Mouse (Mus musculus): ENCODE measurements around the gene Dis3l2. TPM values are rescaled to one million over a fixed set of nuclear protein-coding genes. Genes with fewer than 3 reads are reported as not detected.

Gene Dis3l2
- polyA plus RNA-seq, 1 experiment from 2014 or later, result 27.5 TPM

DNA sequence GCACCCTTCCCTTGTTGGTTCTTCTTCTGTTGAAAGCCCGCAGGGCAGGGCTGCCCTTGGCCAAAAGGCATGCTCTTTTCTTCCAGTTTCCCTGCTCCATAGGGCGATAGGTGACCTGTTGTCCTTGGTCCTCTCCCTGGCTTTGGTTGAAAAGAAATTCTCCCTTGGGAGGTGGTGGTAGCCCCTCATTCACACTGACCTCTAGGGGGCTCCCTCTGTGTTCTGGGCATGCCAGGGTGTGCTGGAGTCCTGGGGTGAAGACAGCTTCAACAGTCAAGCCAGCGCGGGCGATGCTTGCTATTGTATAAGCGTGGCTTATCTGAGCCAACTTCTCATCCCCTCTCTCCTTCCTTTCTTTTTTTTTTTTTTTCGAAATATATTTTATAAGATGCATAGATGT lies 6.7 kb upstream of the Dis3l2 start:
- Histone ChIP-seq H3K9me3 (no peaks in the 10 kb centered on the region), H3K27me3 (no peaks in the 10 kb centered on the region), H3K4me3 (no peak overlapping the region), H3K27ac (no peak overlapping the region), H3K9ac (no peak overlapping the region), H3K36me3 (no peaks in the 10 kb centered on the region), H3K4me1 (no peaks in the 10 kb centered on the region), H3K4me2 (no peak overlapping the region)
- 45% methylated on average over 7 of the region's 7 CpGs for WGBS
- ATAC-seq (ENCODE audit: borderline replicate concordance, extremely low read depth, low FRiP score, low TSS enrichment), result no peak

GRCm38 (mm10) chr1:86698721-86699120 lies 4.9 kb upstream of the Dis3l2 start:
- Histone ChIP-seq H3K9me3 (no peaks in the 10 kb centered on the region), H3K4me2 (no peak overlapping the region), H3K4me1 (peaks cover 5% of the 10 kb centered on the region; the same call in 1 of the 2 replicates), H3K9ac (no peak overlapping the region), H3K27me3 (no peaks in the 10 kb centered on the region), H3K36me3 (no peaks in the 10 kb centered on the region), H3K27ac (no peak overlapping the region), H3K4me3 (no peak overlapping the region)
- no peak for ATAC-seq (ENCODE audit: borderline replicate concordance, extremely low read depth, low FRiP score, low TSS enrichment)
- WGBS, result 29% methylated on average over 2 of the region's 2 CpGs

DNA sequence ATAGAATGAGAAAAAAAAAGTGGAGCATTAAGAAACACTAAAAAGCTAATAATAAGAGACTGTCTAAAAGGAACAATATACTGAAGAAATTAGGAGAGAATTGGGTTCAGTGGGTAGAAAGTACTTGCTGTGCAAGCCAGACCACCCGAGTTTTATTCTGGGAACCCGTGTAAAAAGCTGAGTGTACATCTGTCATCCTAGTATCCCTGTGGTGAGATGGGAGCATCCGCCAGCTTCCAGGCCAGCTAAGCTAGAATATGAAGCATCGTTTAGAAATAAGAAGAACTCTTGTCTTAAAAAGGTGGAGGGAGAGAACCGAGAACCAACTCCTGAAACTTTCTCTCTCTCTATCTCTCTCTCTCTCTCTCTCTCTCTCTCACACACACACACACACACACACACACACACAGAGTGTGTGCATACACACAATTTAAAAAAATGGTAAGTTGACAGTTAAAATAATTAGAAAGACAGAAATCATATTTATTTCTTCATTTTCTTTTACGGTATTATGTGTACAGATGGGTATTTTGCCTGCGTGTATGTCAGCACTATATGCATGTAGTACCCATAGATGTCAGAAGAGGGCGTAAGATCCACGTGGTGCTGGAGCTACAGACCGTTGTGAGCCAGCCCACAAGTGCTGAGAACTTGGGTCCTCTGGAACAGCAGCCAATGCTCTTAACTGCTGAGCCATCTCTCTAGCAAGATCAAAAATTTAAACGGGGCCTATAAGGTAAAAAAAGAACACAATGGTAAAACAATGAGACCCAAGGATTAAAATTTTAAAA lies 4.1 kb upstream of the Dis3l2 start:
- no peak for ATAC-seq (ENCODE audit: borderline replicate concordance, extremely low read depth, low FRiP score, low TSS enrichment)
- 68% methylated on average over 11 of the region's 11 CpGs for WGBS

GRCm38 (mm10) chr1:86700367-86700766 lies 3.2 kb upstream of the Dis3l2 start:
- Histone ChIP-seq H3K4me2 (no peak overlapping the region), H3K27me3 (no peaks in the 10 kb centered on the region), H3K4me1 (peaks cover 9% of the 10 kb centered on the region; the same call in 1 of the 2 replicates), H3K9ac (no peak overlapping the region), H3K27ac (no peak overlapping the region), H3K4me3 (no peak overlapping the region), H3K9me3 (no peaks in the 10 kb centered on the region), H3K36me3 (no peaks in the 10 kb centered on the region)
- 38% methylated on average over 7 of the region's 7 CpGs for WGBS
- ATAC-seq (ENCODE audit: borderline replicate concordance, extremely low read depth, low FRiP score, low TSS enrichment), result no peak

More for the DNA sequence above, 4.1 kb upstream of the Dis3l2 start:
- H3K9me3 ChIP-seq, result no peaks in the 10 kb centered on the region
- H3K4me1 ChIP-seq, result peaks cover 8% of the 10 kb centered on the region; the same call in 1 of the 2 replicates
- H3K36me3 ChIP-seq, result no peaks in the 10 kb centered on the region
- no peak overlapping the region for H3K9ac ChIP-seq
- no peak overlapping the region for H3K4me3 ChIP-seq
- H3K27me3 ChIP-seq, result no peaks in the 10 kb centered on the region
- H3K27ac ChIP-seq, result no peak overlapping the region
- no peak overlapping the region for H3K4me2 ChIP-seq

DNA sequence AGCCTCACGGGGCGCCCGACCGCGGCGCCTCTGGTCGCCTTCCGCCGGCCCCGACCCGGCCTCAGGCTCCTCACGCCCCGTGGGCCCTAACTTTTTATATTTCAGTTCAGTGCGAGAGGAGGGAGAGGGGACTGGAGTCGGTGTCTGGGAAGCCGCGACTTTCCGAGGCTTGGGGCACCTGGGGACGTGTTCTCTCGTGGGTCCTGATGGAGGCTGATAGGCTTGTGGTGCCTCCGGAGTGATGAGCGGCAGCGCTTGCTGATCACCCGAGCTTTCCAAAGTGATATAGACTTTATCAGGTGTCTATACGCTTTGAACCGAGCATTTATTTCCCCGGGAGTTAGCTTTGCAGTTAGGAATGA lies 338 bp downstream of the Dis3l2 start:
- Histone ChIP-seq H3K4me2 (peak overlapping the region; percentile 86), H3K4me1 (peaks cover 9% of the 10 kb centered on the region; the same call in 1 of the 2 replicates), H3K9ac (peak overlapping the region; percentile 69), H3K27me3 (no peaks in the 10 kb centered on the region), H3K9me3 (no peaks in the 10 kb centered on the region), H3K36me3 (no peaks in the 10 kb centered on the region), H3K27ac (peak overlapping the region; percentile 90), H3K4me3 (peak overlapping the region; percentile 69)
- no peak for ATAC-seq (ENCODE audit: borderline replicate concordance, extremely low read depth, low FRiP score, low TSS enrichment)
- under 1% methylated on average over 25 of the region's 27 CpGs for WGBS

DNA sequence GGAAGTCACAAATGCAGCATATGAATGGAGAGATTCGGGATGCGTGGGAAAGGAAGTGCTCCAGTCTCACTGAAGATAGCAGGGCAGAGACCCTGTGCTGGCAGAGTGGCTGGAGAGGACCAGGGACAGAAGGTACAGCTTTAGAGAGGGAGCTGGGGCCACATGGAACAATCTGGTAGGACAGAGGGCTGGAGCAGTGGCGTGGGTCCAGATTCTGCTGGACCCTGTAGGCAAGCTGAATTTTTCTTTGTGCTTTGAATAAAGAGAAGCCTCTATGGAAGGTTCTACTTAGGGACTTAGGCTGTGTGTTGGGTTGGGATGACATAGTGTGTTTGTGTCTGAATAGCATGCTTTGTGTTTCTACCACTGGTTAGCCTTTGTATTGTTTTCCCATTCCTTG lies 1.9 kb downstream of the Dis3l2 start:
- no peaks in the 10 kb centered on the region for H3K27me3 ChIP-seq
- H3K4me1 ChIP-seq, result peaks cover 9% of the 10 kb centered on the region; the same call in 1 of the 2 replicates
- ATAC-seq (ENCODE audit: borderline replicate concordance, extremely low read depth, low FRiP score, low TSS enrichment), result no peak
- no peaks in the 10 kb centered on the region for H3K36me3 ChIP-seq
- 80% methylated on average over 3 of the region's 3 CpGs for WGBS
- H3K4me3 ChIP-seq, result no peak overlapping the region
- no peaks in the 10 kb centered on the region for H3K9me3 ChIP-seq
- H3K4me2 ChIP-seq, result no peak overlapping the region
- no peak overlapping the region for H3K27ac ChIP-seq
- H3K9ac ChIP-seq, result no peak overlapping the region

DNA sequence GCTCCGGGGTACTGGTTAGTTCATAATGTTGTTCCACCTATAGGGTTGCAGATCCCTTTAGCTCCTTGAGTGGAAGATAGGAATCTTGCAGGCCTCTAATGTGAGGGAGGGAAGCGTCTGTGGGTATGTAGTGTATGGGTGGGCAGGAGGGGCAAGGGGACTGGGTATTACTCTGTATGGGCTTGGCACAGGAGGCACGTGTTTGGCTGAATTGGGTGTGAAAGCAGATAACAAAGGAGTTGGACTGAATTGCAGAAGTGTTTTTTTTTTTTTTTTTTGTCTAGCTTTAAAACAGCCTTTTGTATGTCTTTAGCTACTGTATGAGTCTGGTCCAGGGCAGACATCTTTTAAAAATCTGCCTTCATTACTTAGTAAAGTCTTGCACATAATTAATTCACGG lies 5.9 kb downstream of the Dis3l2 start:
- 73% methylated on average over 4 of the region's 4 CpGs for WGBS
- H3K9ac ChIP-seq, result no peak overlapping the region
- H3K27ac ChIP-seq, result no peak overlapping the region
- H3K4me3 ChIP-seq, result no peak overlapping the region
- H3K27me3 ChIP-seq, result no peaks in the 10 kb centered on the region
- H3K4me2 ChIP-seq, result no peak overlapping the region
- no peak for ATAC-seq (ENCODE audit: borderline replicate concordance, extremely low read depth, low FRiP score, low TSS enrichment)
- H3K4me1 ChIP-seq, result 0 out of 2 replicates have a peak, but pooled peaks cover 1% of the 10 kb centered on the region
- no peaks in the 10 kb centered on the region for H3K9me3 ChIP-seq
- no peaks in the 10 kb centered on the region for H3K36me3 ChIP-seq

DNA sequence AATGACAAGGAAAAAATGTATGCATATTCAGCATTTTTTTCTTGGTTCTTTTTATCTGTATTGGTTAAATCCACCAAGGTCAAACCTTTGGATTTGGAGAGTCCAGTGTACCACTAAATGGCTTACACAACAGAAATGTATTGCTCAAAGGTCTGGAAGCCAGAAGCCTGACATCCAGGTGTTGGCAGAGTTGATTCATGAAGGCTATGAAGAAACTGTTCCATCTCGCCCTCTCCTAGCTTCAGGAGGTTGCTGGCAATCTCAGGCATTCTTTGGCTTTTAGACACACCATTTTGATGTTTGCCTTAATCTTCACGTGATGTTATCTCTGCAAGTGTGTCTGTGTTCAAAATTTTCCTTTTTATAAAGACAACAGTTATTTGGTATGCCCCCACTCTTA lies 8.4 kb downstream of the Dis3l2 start:
- Histone ChIP-seq H3K36me3 (no peaks in the 10 kb centered on the region), H3K27me3 (no peaks in the 10 kb centered on the region), H3K4me1 (no peaks in the 10 kb centered on the region), H3K4me2 (no peak overlapping the region), H3K27ac (no peak overlapping the region), H3K9ac (no peak overlapping the region), H3K4me3 (no peak overlapping the region), H3K9me3 (no peaks in the 10 kb centered on the region)
- ATAC-seq (ENCODE audit: borderline replicate concordance, extremely low read depth, low FRiP score, low TSS enrichment), result no peak
- WGBS, result 75% methylated on average over 2 of the region's 2 CpGs

DNA sequence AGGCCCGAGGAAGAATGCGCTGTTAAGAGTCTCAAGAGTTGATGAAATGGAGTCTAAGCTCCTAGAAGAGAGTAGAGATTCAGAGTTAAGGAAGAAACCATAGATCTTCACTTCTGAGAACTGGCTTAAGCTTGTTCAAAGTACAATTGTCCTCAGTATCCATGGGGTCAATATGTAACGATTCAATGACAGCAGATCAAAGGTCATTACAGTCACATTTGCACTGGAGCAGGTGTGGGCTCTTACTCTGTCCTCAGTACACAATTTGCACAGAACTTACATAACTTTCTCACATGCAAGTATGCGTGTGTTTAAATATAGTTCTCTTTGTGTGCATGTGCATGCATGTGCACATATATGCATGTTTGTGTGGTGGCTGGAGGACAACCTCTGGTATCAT lies 9.4 kb downstream of the Dis3l2 start:
- Histone ChIP-seq H3K27me3 (no peaks in the 10 kb centered on the region), H3K9ac (no peak overlapping the region), H3K9me3 (no peaks in the 10 kb centered on the region), H3K27ac (no peak overlapping the region), H3K4me2 (no peak overlapping the region), H3K4me1 (no peaks in the 10 kb centered on the region), H3K36me3 (no peaks in the 10 kb centered on the region), H3K4me3 (no peak overlapping the region)
- ATAC-seq (ENCODE audit: borderline replicate concordance, extremely low read depth, low FRiP score, low TSS enrichment), result no peak
- 87% methylated on average over 4 of the region's 4 CpGs for WGBS

DNA sequence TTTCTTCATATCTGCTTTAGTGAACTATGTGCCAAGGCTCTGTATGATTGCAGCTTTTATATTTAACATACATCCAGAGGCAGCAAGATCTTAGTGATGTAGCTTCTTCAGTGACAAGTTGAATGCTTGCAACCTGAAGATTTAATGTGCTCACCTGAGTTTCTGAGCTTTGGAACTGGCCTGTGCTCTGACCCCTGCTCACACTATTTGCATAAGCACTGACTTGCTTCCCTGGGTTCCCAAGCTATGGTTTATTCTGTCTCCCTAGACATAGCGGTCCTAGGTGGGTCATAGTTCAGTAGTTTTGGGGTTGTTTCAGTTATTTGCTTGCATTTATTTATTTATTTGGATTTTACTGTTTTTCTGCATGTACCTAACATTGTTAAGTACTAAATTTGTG lies 14.6 kb downstream of the Dis3l2 start:
- 83% methylated on average over 1 of the region's 1 CpGs for WGBS
- Histone ChIP-seq H3K4me1 (no peaks in the 10 kb centered on the region), H3K36me3 (no peaks in the 10 kb centered on the region), H3K4me3 (no peak overlapping the region), H3K27ac (no peak overlapping the region), H3K27me3 (no peaks in the 10 kb centered on the region), H3K9ac (no peak overlapping the region), H3K4me2 (no peak overlapping the region), H3K9me3 (no peaks in the 10 kb centered on the region)
- ATAC-seq (ENCODE audit: borderline replicate concordance, extremely low read depth, low FRiP score, low TSS enrichment), result no peak

DNA sequence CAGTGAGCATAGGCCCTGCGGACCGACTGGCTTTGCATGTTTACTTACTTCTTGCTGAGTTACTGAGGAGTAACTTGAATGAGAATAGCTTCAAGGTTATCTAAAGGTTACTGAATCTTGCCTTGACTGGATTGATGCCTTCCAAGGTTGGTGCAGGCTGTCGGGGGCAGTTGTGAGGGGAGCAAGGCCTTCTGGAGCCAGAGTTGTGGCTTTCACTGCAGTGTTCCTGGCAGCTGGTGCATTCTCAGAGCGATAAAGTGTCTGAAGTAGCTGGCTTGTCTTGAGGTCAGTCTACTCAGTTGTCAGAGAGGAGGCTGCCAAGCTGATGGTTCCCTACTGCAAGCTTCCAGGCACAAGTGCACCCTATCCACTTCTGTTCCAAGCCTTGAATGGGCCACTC lies 15.8 kb downstream of the Dis3l2 start:
- H3K36me3 ChIP-seq, result no peaks in the 10 kb centered on the region
- no peak for ATAC-seq (ENCODE audit: borderline replicate concordance, extremely low read depth, low FRiP score, low TSS enrichment)
- no peak overlapping the region for H3K9ac ChIP-seq
- no peaks in the 10 kb centered on the region for H3K4me1 ChIP-seq
- H3K9me3 ChIP-seq, result no peaks in the 10 kb centered on the region
- no peak overlapping the region for H3K27ac ChIP-seq
- H3K4me2 ChIP-seq, result no peak overlapping the region
- no peak overlapping the region for H3K4me3 ChIP-seq
- 58% methylated on average over 4 of the region's 4 CpGs for WGBS
- H3K27me3 ChIP-seq, result no peaks in the 10 kb centered on the region

GRCm38 (mm10) chr1:86733160-86733821 lies 29.7 kb downstream of the Dis3l2 start:
- Histone ChIP-seq H3K4me3 (no peak overlapping the region), H3K27me3 (no peaks in the 10 kb centered on the region), H3K36me3 (no peaks in the 10 kb centered on the region), H3K4me2 (no peak overlapping the region), H3K4me1 (no peaks in the 10 kb centered on the region), H3K9me3 (no peaks in the 10 kb centered on the region), H3K9ac (no peak overlapping the region), H3K27ac (no peak overlapping the region)
- WGBS, result 62% methylated on average over 2 of the region's 2 CpGs
- ATAC-seq (ENCODE audit: borderline replicate concordance, extremely low read depth, low FRiP score, low TSS enrichment), result no peak

Measured in lung, embryonic 15.5 days (tissue).